Mouse (Mus musculus) limb, embryonic 12.5 days (tissue): ENCODE results near the gene Mrpl21. TPM values are rescaled to one million over a fixed set of nuclear protein-coding genes. Genes with fewer than 3 reads are reported as not detected.

Experiments
- microRNA-seq: library from miRNA; unstranded; fragments of <30 nt; microRNA quantifications from one replicate; pipeline ENCODE4, GENCODE M21; 2017
- polyA plus RNA-seq: library from polyadenylated mRNA; unstranded; fragments of >200 nt; fragmentation: Nextera tagmentation; extraction: Ambion mirVana; gene quantifications from 2 replicates; pipeline ENCODE4 v1.2.1, GENCODE M21; 2016

The Mrpl21 gene
- polyA plus RNA-seq, 1 experiment from 2014 or later = 139 TPM

Small RNA genes lying within 50 kb of the gene (microRNA-seq; reads per million reads assigned to microRNA genes)
- not detected for gene Mir6984

Other genes starting within 250 kb of the Mrpl21 start
- 14.6 and 15.3 TPM in 2 replicates for gene Ighmbp2, start 116 bp downstream of the Mrpl21 start, polyA plus RNA-seq
- 12.1 and 12.8 TPM in 2 replicates for gene Cpt1a, start 39.4 kb downstream of the Mrpl21 start, polyA plus RNA-seq
- gene Tesmin, start 106.0 kb downstream of the Mrpl21 start, polyA plus RNA-seq = 0.11 and 0.40 TPM in 2 replicates
- 0.37 and 2.5 TPM in 2 replicates for gene Gal, start 131.6 kb downstream of the Mrpl21 start, polyA plus RNA-seq